Mouse (Mus musculus) embryonic fibroblast, embryonic 13.5 days (primary cell): ENCODE measurements around the gene Arvcf. TPM values are rescaled to one million over a fixed set of nuclear protein-coding genes. Genes with fewer than 3 reads are reported as not detected.

Source experiments
- H3K27ac ChIP-seq: 2 replicates; pipeline ENCODE4 v1.5.1; 2012; ENCODE audit warnings: low read length, control low read depth, inconsistent platforms; ENCODE audit not compliant: insufficient read depth
- H3K4me1 ChIP-seq: 2 replicates; pipeline ENCODE4 v1.6.1; 2011; ENCODE audit warnings: low read length; ENCODE audit not compliant: control insufficient read depth, insufficient read depth
- H3K4me3 ChIP-seq: 2 replicates; pipeline ENCODE4 v1.5.1; 2011; ENCODE audit warnings: mild to moderate bottlenecking, control low read depth, low read length; ENCODE audit not compliant: insufficient read depth
- CTCF ChIP-seq: IDR thresholded peaks from 2 replicates; pipeline ENCODE4 v1.5.1; 2011; ENCODE audit warnings: mild to moderate bottlenecking, control low read depth, low read length, moderate library complexity, borderline replicate concordance; ENCODE audit not compliant: insufficient read depth
- POLR2A ChIP-seq: IDR thresholded peaks from 2 replicates; pipeline ENCODE4 v1.6.1; 2011; ENCODE audit warnings: low read depth, mild to moderate bottlenecking, control low read depth, low read length, moderate library complexity
- polyA plus RNA-seq: library from polyadenylated mRNA; stranded (reverse); fragments of >200 nt; gene quantifications from 2 replicates; pipeline ENCODE4 v1.2.4, GENCODE M21; 2011; ENCODE audit warnings: low read depth; ENCODE audit not compliant: missing spikeins, insufficient read length

The Arvcf gene
- polyA plus RNA-seq, 1 experiment = 6.7 TPM

GRCm38 (mm10) chr16:18394777-18395619, 47.0 kb downstream of the Arvcf start:
- H3K27ac ChIP-seq = peak overlapping the region; percentile 68
- TF ChIP-seq CTCF (no peak), POLR2A (no peak)

GRCm38 (mm10) chr16:18395620-18396036, 47.6 kb downstream of the Arvcf start:
- TF ChIP-seq POLR2A (no peak), CTCF (no peak)
- Histone ChIP-seq H3K4me1 (peaks cover 2% of the 10 kb centered on the region; the same call in 1 of the 2 replicates), H3K27ac (peak overlapping the region; percentile 36), H3K4me3 (no peak overlapping the region)

More at GRCm38 (mm10) chr16:18394777-18395619, 47.0 kb downstream of the Arvcf start:
- peaks cover 2% of the 10 kb centered on the region; the same call in 1 of the 2 replicates for H3K4me1 ChIP-seq
- H3K4me3 ChIP-seq = no peak overlapping the region

- TF ChIP-seq POLR2A (peak; percentile 48; the same call in 1 of the 2 replicates), CTCF (no peak)
- peaks cover 2% of the 10 kb centered on the region; the same call in 1 of the 2 replicates for H3K4me1 ChIP-seq
- no peak overlapping the region for H3K4me3 ChIP-seq
- no peak overlapping the region for H3K27ac ChIP-seq
Measured at GRCm38 (mm10) chr16:18396201-18396600, 48.2 kb downstream of the Arvcf start.

- Histone ChIP-seq H3K4me1 (peaks cover 2% of the 10 kb centered on the region; the same call in 1 of the 2 replicates), H3K4me3 (no peak overlapping the region), H3K27ac (no peak overlapping the region)
- TF ChIP-seq CTCF (no peak), POLR2A (no peak)
Measured at GRCm38 (mm10) chr16:18396791-18397621, 49.0 kb downstream of the Arvcf start.

- Histone ChIP-seq H3K4me3 (no peak overlapping the region), H3K4me1 (peaks cover 2% of the 10 kb centered on the region; the same call in 1 of the 2 replicates), H3K27ac (no peak overlapping the region)
- TF ChIP-seq POLR2A = no peak
- no peak for TF ChIP-seq CTCF
Measured at GRCm38 (mm10) chr16:18400028-18400427, 52.0 kb downstream of the Arvcf start.

GRCm38 (mm10) chr16:18400472-18401216, 52.7 kb downstream of the Arvcf start:
- no peak for TF ChIP-seq CTCF

GRCm38 (mm10) chr16:18403285-18403684, 55.3 kb downstream of the Arvcf start:
- no peak for TF ChIP-seq POLR2A
- TF ChIP-seq CTCF = no peak
- Histone ChIP-seq H3K4me1 (no peaks in the 10 kb centered on the region), H3K27ac (no peak overlapping the region), H3K4me3 (no peak overlapping the region)

More at GRCm38 (mm10) chr16:18400472-18401216, 52.7 kb downstream of the Arvcf start:
- no peak overlapping the region for H3K4me3 ChIP-seq
- H3K4me1 ChIP-seq = peaks cover 2% of the 10 kb centered on the region; the same call in 1 of the 2 replicates
- H3K27ac ChIP-seq = no peak overlapping the region

- H3K4me1 ChIP-seq = no peaks in the 10 kb centered on the region
Measured at GRCm38 (mm10) chr16:18405091-18405854, 57.3 kb downstream of the Arvcf start.

More at GRCm38 (mm10) chr16:18405091-18405854, 57.3 kb downstream of the Arvcf start:
- H3K27ac ChIP-seq = no peak overlapping the region
- TF ChIP-seq POLR2A (no peak), CTCF (no peak)
- no peak overlapping the region for H3K4me3 ChIP-seq
